8 mouse cellular contexts compared by ENCODE assay signal in genomic region chr9:14784039-14785002, GRCm38 (mm10). TPM values are rescaled to one million over a fixed set of nuclear protein-coding genes. Genes with fewer than 3 reads are reported as not detected.
A peak's percentile ranks its signal among the peaks of the same experiment; 100 is the strongest.
DNase-seq lines count a peak whose midpoint lies in the region; ATAC-seq and TF ChIP-seq lines count a peak whose summit lies in the region.

TSS of gene Mre11a (plus strand) at chr9:14784654.
TSS of gene Ankrd49 (minus strand) at chr9:14784856.

- H3K4me2 ChIP-seq in forebrain, postnatal 0 days (ENCODE audit: low read depth), result peak within 1 kb of the TSS; percentile 83
- H3K4me2 ChIP-seq in lung, embryonic 15.5 days, result peak within 1 kb of the TSS; percentile 70

- H3K4me1 ChIP-seq in MEL (ENCODE audit: control insufficient read depth in 1 of 2, insufficient read depth in 2 of 2, low read length in 2 of 2), result peaks cover 25 to 27% of the 10 kb centered on the region in 2 experiments
- no peaks in the 10 kb centered on the region for H3K4me1 ChIP-seq in cerebellum, adult 2 months (ENCODE audit: control insufficient read depth, insufficient read depth, low read length)
- H3K4me1 ChIP-seq in forebrain, postnatal 0 days (ENCODE audit: insufficient read depth), result peaks cover 6% of the 10 kb centered on the region; the same call in 1 of the 2 replicates
- H3K4me1 ChIP-seq in lung, embryonic 15.5 days, result peaks cover 9% of the 10 kb centered on the region; the same call in 1 of the 2 replicates

- WGBS in cerebellum, adult 2 months, result under 1% methylated on average over 62 of the region's 62 CpGs
- WGBS in forebrain, postnatal 0 days, result under 1% methylated on average over 62 of the region's 62 CpGs
- under 1% methylated on average over 62 of the region's 62 CpGs for WGBS in lung, embryonic 15.5 days

- no peaks in the 10 kb centered on the region for H3K27me3 ChIP-seq in MEL (ENCODE audit: control insufficient read depth in 1 of 2, insufficient read depth in 2 of 2, low read length in 2 of 2)
- H3K27me3 ChIP-seq in cerebellum, adult 2 months (ENCODE audit: control insufficient read depth, insufficient read depth, low read length), result no peaks in the 10 kb centered on the region
- no peaks in the 10 kb centered on the region for H3K27me3 ChIP-seq in forebrain, postnatal 0 days (ENCODE audit: insufficient read depth, low read length)
- no peaks in the 10 kb centered on the region for H3K27me3 ChIP-seq in lung, embryonic 15.5 days

- peak within 1 kb of the TSS; percentile 56 to 87 for H3K4me3 ChIP-seq in MEL (ENCODE audit: control insufficient read depth in 1 of 2, insufficient read depth in 1 of 2, low read depth in 2 of 2, low read length in 2 of 2)
- peak within 1 kb of the TSS; percentile 89 for H3K4me3 ChIP-seq in cerebellum, adult 2 months (replicated peaks; ENCODE audit: insufficient read depth, low read depth, low read length)
- peak within 1 kb of the TSS; percentile 88 for H3K4me3 ChIP-seq in forebrain, postnatal 0 days (ENCODE audit: low read depth, low read length)
- H3K4me3 ChIP-seq in lung, embryonic 15.5 days, result peak within 1 kb of the TSS; percentile 88

- peak within 1 kb of the TSS; percentile 93 for H3K9ac ChIP-seq in MEL (ENCODE audit: control insufficient read depth, low read depth, low read length, poor library complexity, severe bottlenecking)
- H3K9ac ChIP-seq in forebrain, postnatal 0 days, result peak within 1 kb of the TSS; percentile 81
- H3K9ac ChIP-seq in lung, embryonic 15.5 days, result peak within 1 kb of the TSS; percentile 80

- peak within 1 kb of the TSS; percentile 97 for H3K27ac ChIP-seq in MEL (ENCODE audit: control insufficient read depth, low read depth, low read length)
- H3K27ac ChIP-seq in cerebellum, adult 2 months (ENCODE audit: insufficient read depth, low read length), result peak within 1 kb of the TSS; percentile 83
- H3K27ac ChIP-seq in forebrain, postnatal 0 days (ENCODE audit: low read depth, low read length), result peak within 1 kb of the TSS; percentile 96
- H3K27ac ChIP-seq in lung, embryonic 15.5 days, result peak within 1 kb of the TSS; percentile 96

- peaks cover 54 to 66% of the 10 kb centered on the region in 2 experiments for H3K36me3 ChIP-seq in MEL (ENCODE audit: control insufficient read depth in 1 of 2, insufficient read depth in 2 of 2, low read length in 2 of 2)
- H3K36me3 ChIP-seq in forebrain, postnatal 0 days (ENCODE audit: insufficient read depth), result peaks cover 32% of the 10 kb centered on the region
- peaks cover 38% of the 10 kb centered on the region for H3K36me3 ChIP-seq in lung, embryonic 15.5 days

- peaks cover 47% of the 10 kb centered on the region for H3K79me2 ChIP-seq in MEL (ENCODE audit: control insufficient read depth, insufficient read depth, low read length, poor library complexity)

- peak; percentile 99 for ATAC-seq in forebrain, postnatal 0 days
- ATAC-seq in lung, embryonic 15.5 days (ENCODE audit: borderline replicate concordance, extremely low read depth, low FRiP score, low TSS enrichment), result peak; percentile 99

- TF ChIP-seq RAD21 in MEL (IDR thresholded peaks at IDR 0.05; ENCODE audit: low read depth, low read length), result no peak

- TF ChIP-seq CTCF in MEL (IDR thresholded peaks at IDR 0.05 in 2 of 3, conservative IDR thresholded peaks at IDR 0.05 in 1 of 3; ENCODE audit: control insufficient read depth in 1 of 3, insufficient read depth in 1 of 3, low read depth in 2 of 3, low read length in 3 of 3, poor library complexity in 1 of 3, severe bottlenecking in 1 of 3), result peak in 1 of 3 experiments; percentile 33; a peak in 2 of 6 replicates
- TF ChIP-seq CTCF in cerebellum, adult 2 months (IDR thresholded peaks at IDR 0.05; ENCODE audit: borderline replicate concordance, insufficient read depth, low read depth, low read length), result no peak
- 0 out of 2 replicates have a peak, but pooled peaks have one; percentile 9 for TF ChIP-seq CTCF in forebrain, postnatal 0 days (IDR thresholded peaks at IDR 0.05; ENCODE audit: low read depth)

- TF ChIP-seq EP300 in MEL (IDR thresholded peaks at IDR 0.05; ENCODE audit: low read depth in 1 of 2, low read length in 2 of 2), result no peak

- peak; percentile 100 for DNase-seq in MEL (ENCODE audit: low read depth, low spot score)
- peak; percentile 94 to 96 for DNase-seq in cerebellum, adult 2 months
- peak; percentile 97 for DNase-seq in forebrain, postnatal 0 days
- peak; percentile 93 for DNase-seq in heart, postnatal 4 days
- DNase-seq in layer of hippocampus, adult 8-10 months (ENCODE audit: low spot score in 2 of 2), result peak; percentile 93
- peak; percentile 88 for DNase-seq in ovary, adult 18-20 months (ENCODE audit: low spot score)
- peak; percentile 97 for DNase-seq in thymus, postnatal 0 days (ENCODE audit: low spot score)

- peak in 1 of 2 experiments; percentile 99; a peak in 2 of 4 replicates for TF ChIP-seq POLR2A in MEL (IDR thresholded peaks at IDR 0.05; ENCODE audit: control insufficient read depth in 1 of 2, insufficient read depth in 1 of 2, low read depth in 1 of 2, low read length in 2 of 2, poor library complexity in 1 of 2)
- TF ChIP-seq POLR2A in cerebellum, adult 2 months (IDR thresholded peaks at IDR 0.05; ENCODE audit: borderline replicate concordance, insufficient read depth, low read length), result peak; percentile 60; the same call in 1 of the 2 replicates

- no peaks in the 10 kb centered on the region for H3K9me3 ChIP-seq in MEL (replicated peaks; ENCODE audit: insufficient read depth, low read length)
- no peaks in the 10 kb centered on the region for H3K9me3 ChIP-seq in forebrain, postnatal 0 days (ENCODE audit: low read length)
- H3K9me3 ChIP-seq in lung, embryonic 15.5 days, result no peaks in the 10 kb centered on the region

TF ChIP-seq in MEL, 35 proteins besides CTCF, POLR2A, EP300 and RAD21:
- TF ChIP-seq POLR2AphosphoS5 (IDR thresholded peaks at IDR 0.05; ENCODE audit: borderline replicate concordance, low read depth, low read length) (peak; percentile 93; the same call in 1 of the 2 replicates), SIN3A (IDR thresholded peaks at IDR 0.05; ENCODE audit: low read length) (no peak), ZC3H11A (IDR thresholded peaks at IDR 0.05; ENCODE audit: low read depth, low read length) (no peak)

RNA-seq across cellular contexts. Expression of gene Mre11a, which starts in this region (rescaled TPM):
- total RNA-seq in MEL (2012; rRNA removed), result 113 and 123 TPM in 2 replicates
- 100 to 1,000 TPM in 1 of 2 experiments, 10 to 100 TPM in 1; 88.1 to 288 TPM for polyA plus RNA-seq in MEL (2012; ENCODE audit: insufficient read depth in 1 of 2, insufficient read length in 2 of 2, low read depth in 1 of 2, low replicate concordance in 2 of 2, missing spikeins in 1 of 2)
- polyA plus RNA-seq in cerebellum, adult 2 months (2012; rRNA removed), result 7.5 and 8.2 TPM in 2 replicates
- 9.8 and 11.8 TPM in 2 replicates for total RNA-seq in forebrain, postnatal 0 days (2014; rRNA removed)
- 6.6 and 8.9 TPM in 2 replicates for polyA plus RNA-seq in forebrain, postnatal 0 days (2015; fragmentation: Nextera tagmentation; extraction: Ambion mirVana)
- 10 to 100 TPM; 16.6 to 21.9 TPM for total RNA-seq in heart, postnatal 4 days (2021)
- 10 to 100 TPM; 12.2 to 21.4 (median 15.8) TPM for total RNA-seq in layer of hippocampus, adult 8-10 months (2022)
- polyA plus RNA-seq in lung, embryonic 15.5 days (2015; fragmentation: Nextera tagmentation; extraction: Ambion mirVana), result 28.0 and 28.7 TPM in 2 replicates
- 25.8 and 27.8 TPM in 2 replicates for polyA plus RNA-seq in thymus, postnatal 0 days (2015; fragmentation: Nextera tagmentation; extraction: Ambion mirVana)

RNA-seq across cellular contexts. Expression of gene Ankrd49, which starts in this region (rescaled TPM):
- total RNA-seq in MEL (2012; rRNA removed), result 96.4 and 108 TPM in 2 replicates
- 100 to 1,000 TPM; 108 to 139 TPM for polyA plus RNA-seq in MEL (2012; ENCODE audit: insufficient read depth in 1 of 2, insufficient read length in 2 of 2, low read depth in 1 of 2, low replicate concordance in 2 of 2, missing spikeins in 1 of 2)
- polyA plus RNA-seq in cerebellum, adult 2 months (2012; rRNA removed), result 8.5 and 11.0 TPM in 2 replicates
- 24.8 and 31.3 TPM in 2 replicates for total RNA-seq in forebrain, postnatal 0 days (2014; rRNA removed)
- 33.8 and 39.5 TPM in 2 replicates for polyA plus RNA-seq in forebrain, postnatal 0 days (2015; fragmentation: Nextera tagmentation; extraction: Ambion mirVana)
- 10 to 100 TPM; 11.3 to 12.7 TPM for total RNA-seq in heart, postnatal 4 days (2021)
- total RNA-seq in layer of hippocampus, adult 8-10 months (2022), result 10 to 100 TPM; 11.9 to 17.2 (median 13.0) TPM
- 36.1 and 38.0 TPM in 2 replicates for polyA plus RNA-seq in lung, embryonic 15.5 days (2015; fragmentation: Nextera tagmentation; extraction: Ambion mirVana)
- polyA plus RNA-seq in thymus, postnatal 0 days (2015; fragmentation: Nextera tagmentation; extraction: Ambion mirVana), result 50.1 and 52.6 TPM in 2 replicates

Comparison
In these comparisons a context has a peak if more than half of its experiments do, and no peak if none do; other contexts are left out.
1. Peak in every context shown above with its lines: DNase-seq, ATAC-seq, H3K4me3 ChIP-seq and H3K27ac ChIP-seq.